Mouse (Mus musculus): ENCODE data around the gene Vapb. TPM values are rescaled to one million over a fixed set of nuclear protein-coding genes. Genes with fewer than 3 reads are reported as not detected.

The Vapb gene
- polyA plus RNA-seq, 1 experiment from 2014 or later: 19.2 TPM

- Histone ChIP-seq H3K27ac (ENCODE audit: low read length) (no peak overlapping the region), H3K36me3 (ENCODE audit: control insufficient read depth, insufficient read depth, low read length) (peaks cover 10% of the 10 kb centered on the region), H3K27me3 (ENCODE audit: control insufficient read depth, insufficient read depth, low read depth, low read length) (no peaks in the 10 kb centered on the region), H3K4me3 (ENCODE audit: low read length) (no peak overlapping the region), H3K9ac (ENCODE audit: low read length) (no peak overlapping the region), H3K9me3 (ENCODE audit: control insufficient read depth, low read length) (no peaks in the 10 kb centered on the region), H3K4me1 (replicated peaks; ENCODE audit: control insufficient read depth, insufficient read depth, low read length) (0 out of 2 replicates have a peak, but pooled peaks cover 3% of the 10 kb centered on the region), H3K4me2 (ENCODE audit: low read depth, low read length) (no peak overlapping the region)
- ATAC-seq (ENCODE audit: low read depth): no peak
- 20% methylated on average over 9 of the region's 9 CpGs for WGBS
Observed at GRCm38 (mm10) chr2:173776108-173776507, 38.8 kb downstream of the Vapb start.

DNA sequence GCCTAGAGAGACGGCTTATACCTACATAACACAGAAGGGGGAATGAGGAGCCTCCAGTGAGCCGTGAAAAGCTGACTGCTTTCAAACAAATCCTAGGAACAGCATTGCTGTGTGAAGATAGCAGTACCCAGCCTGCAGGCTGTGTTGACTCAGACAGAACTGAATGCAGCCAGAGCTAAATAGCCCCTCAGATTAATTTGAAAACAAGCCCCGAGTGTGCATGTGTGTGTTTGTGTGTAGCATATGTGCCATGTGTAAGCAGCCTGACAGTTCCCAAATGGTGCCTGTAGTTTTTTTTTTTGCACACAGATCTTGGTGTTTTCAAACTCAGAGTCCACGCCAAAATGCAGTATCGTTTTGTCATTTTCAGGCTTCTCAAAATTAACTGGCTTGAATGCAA, 43.6 kb downstream of the Vapb start:
- 72% methylated on average over 5 of the region's 5 CpGs for WGBS
- ATAC-seq (ENCODE audit: low read depth): no peak
- peaks cover 10% of the 10 kb centered on the region for H3K36me3 ChIP-seq (ENCODE audit: control insufficient read depth, insufficient read depth, low read length)
- H3K27ac ChIP-seq (ENCODE audit: low read length): no peak overlapping the region
- H3K9ac ChIP-seq (ENCODE audit: low read length): no peak overlapping the region
- no peak overlapping the region for H3K4me2 ChIP-seq (ENCODE audit: low read depth, low read length)
- H3K9me3 ChIP-seq (ENCODE audit: control insufficient read depth, low read length): no peaks in the 10 kb centered on the region
- no peaks in the 10 kb centered on the region for H3K4me1 ChIP-seq (replicated peaks; ENCODE audit: control insufficient read depth, insufficient read depth, low read length)
- no peak overlapping the region for H3K4me3 ChIP-seq (ENCODE audit: low read length)
- no peaks in the 10 kb centered on the region for H3K27me3 ChIP-seq (ENCODE audit: control insufficient read depth, insufficient read depth, low read depth, low read length)

GRCm38 (mm10) chr2:173784366-173784765, 47.1 kb downstream of the Vapb start:
- Histone ChIP-seq H3K4me3 (ENCODE audit: low read length) (no peak overlapping the region), H3K9me3 (ENCODE audit: control insufficient read depth, low read length) (no peaks in the 10 kb centered on the region), H3K4me1 (replicated peaks; ENCODE audit: control insufficient read depth, insufficient read depth, low read length) (no peaks in the 10 kb centered on the region), H3K9ac (ENCODE audit: low read length) (no peak overlapping the region), H3K36me3 (ENCODE audit: control insufficient read depth, insufficient read depth, low read length) (no peaks in the 10 kb centered on the region), H3K27me3 (ENCODE audit: control insufficient read depth, insufficient read depth, low read depth, low read length) (no peaks in the 10 kb centered on the region), H3K27ac (ENCODE audit: low read length) (no peak overlapping the region), H3K4me2 (ENCODE audit: low read depth, low read length) (no peak overlapping the region)
- no peak for ATAC-seq (ENCODE audit: low read depth)
- WGBS: 84% methylated on average over 3 of the region's 3 CpGs

DNA sequence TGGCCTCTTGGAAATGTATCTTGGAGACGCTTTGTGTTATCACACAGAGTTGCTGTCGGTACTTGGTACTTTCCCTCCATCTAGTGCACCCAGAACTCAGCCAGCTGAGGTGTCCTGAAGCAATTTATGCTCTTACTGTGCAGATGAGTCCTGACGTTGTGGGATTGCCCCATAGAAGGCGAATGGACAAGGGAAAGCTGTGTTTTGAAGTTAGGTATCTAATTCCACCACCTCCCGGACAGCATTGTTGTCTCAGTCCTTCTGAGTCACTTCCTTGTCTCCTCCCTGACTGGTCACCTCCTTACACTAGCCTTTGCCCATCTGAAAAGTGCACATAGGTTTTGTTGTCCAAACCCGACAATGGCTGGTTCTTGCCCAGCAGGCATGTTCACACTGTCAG, 47.6 kb downstream of the Vapb start:
- Histone ChIP-seq H3K9me3 (ENCODE audit: control insufficient read depth, low read length) (no peaks in the 10 kb centered on the region), H3K9ac (ENCODE audit: low read length) (no peak overlapping the region), H3K27ac (ENCODE audit: low read length) (no peak overlapping the region), H3K4me1 (replicated peaks; ENCODE audit: control insufficient read depth, insufficient read depth, low read length) (peaks cover 3% of the 10 kb centered on the region; the same call in 1 of the 2 replicates), H3K4me3 (ENCODE audit: low read length) (no peak overlapping the region), H3K27me3 (ENCODE audit: control insufficient read depth, insufficient read depth, low read depth, low read length) (no peaks in the 10 kb centered on the region), H3K4me2 (ENCODE audit: low read depth, low read length) (no peak overlapping the region), H3K36me3 (ENCODE audit: control insufficient read depth, insufficient read depth, low read length) (no peaks in the 10 kb centered on the region)
- 69% methylated on average over 6 of the region's 6 CpGs for WGBS
- ATAC-seq (ENCODE audit: low read depth): no peak

DNA sequence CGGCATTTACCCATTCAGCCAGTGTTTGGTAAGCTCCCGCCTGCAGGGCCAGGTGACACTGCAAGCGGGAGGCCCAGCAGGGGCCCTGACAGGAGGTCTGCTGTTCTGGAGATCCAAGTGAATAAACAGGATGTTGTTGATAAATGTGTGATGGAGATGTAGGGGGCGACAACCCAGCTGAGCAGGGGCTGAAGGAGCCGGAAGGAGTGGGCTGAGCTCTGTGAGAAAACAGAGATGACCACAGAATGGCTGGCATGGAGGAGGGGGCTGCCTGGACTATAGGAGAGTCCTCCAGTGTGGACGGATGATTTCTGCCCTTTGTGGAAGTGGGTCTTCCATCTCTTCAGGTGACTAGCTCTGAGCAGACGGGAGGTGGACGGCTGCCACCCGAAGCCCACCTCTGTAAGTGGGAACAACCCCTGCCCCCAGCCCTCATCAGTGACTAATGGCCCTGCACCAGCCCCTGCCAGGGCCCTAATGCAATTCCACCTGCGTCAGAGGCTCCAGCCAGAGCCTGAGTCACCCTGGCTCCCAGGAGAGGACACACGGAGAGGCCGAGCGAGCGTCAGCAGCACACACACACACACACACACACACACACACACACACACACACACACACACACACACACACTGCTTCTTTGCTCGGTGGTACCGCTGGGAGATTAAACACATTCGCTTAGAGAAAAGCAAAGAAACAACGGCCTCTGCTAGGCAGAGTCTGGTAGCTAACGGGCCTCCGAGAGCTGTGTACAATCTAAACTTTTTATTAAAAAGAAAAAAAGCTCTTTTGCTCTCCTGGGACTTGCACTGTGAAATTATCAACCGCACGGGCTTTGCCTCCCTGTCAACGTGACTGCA, 52.9 kb downstream of the Vapb start:
- WGBS: 10% methylated on average over 23 of the region's 23 CpGs
- no peak overlapping the region for H3K4me3 ChIP-seq (ENCODE audit: low read length)
- H3K4me2 ChIP-seq (ENCODE audit: low read depth, low read length): peak overlapping the region; percentile 31
- no peak overlapping the region for H3K9ac ChIP-seq (ENCODE audit: low read length)
- peak overlapping the region; percentile 24; the same call in 1 of the 2 replicates for H3K27ac ChIP-seq (ENCODE audit: low read length)
- no peaks in the 10 kb centered on the region for H3K27me3 ChIP-seq (ENCODE audit: control insufficient read depth, insufficient read depth, low read depth, low read length)
- no peaks in the 10 kb centered on the region for H3K36me3 ChIP-seq (ENCODE audit: control insufficient read depth, insufficient read depth, low read length)
- no peaks in the 10 kb centered on the region for H3K9me3 ChIP-seq (ENCODE audit: control insufficient read depth, low read length)
- H3K4me1 ChIP-seq (replicated peaks; ENCODE audit: control insufficient read depth, insufficient read depth, low read length): peaks cover 16% of the 10 kb centered on the region
- ATAC-seq (ENCODE audit: low read depth): peak; percentile 71

GRCm38 (mm10) chr2:173791904-173792757, 54.8 kb downstream of the Vapb start:
- no peaks in the 10 kb centered on the region for H3K27me3 ChIP-seq (ENCODE audit: control insufficient read depth, insufficient read depth, low read depth, low read length)
- no peak overlapping the region for H3K4me3 ChIP-seq (ENCODE audit: low read length)
- no peak overlapping the region for H3K4me2 ChIP-seq (ENCODE audit: low read depth, low read length)
- H3K27ac ChIP-seq (ENCODE audit: low read length): no peak overlapping the region
- WGBS: 79% methylated on average over 20 of the region's 20 CpGs
- peaks cover 19% of the 10 kb centered on the region for H3K4me1 ChIP-seq (replicated peaks; ENCODE audit: control insufficient read depth, insufficient read depth, low read length)
- H3K9ac ChIP-seq (ENCODE audit: low read length): no peak overlapping the region
- no peak for ATAC-seq (ENCODE audit: low read depth)
- no peaks in the 10 kb centered on the region for H3K36me3 ChIP-seq (ENCODE audit: control insufficient read depth, insufficient read depth, low read length)
- no peaks in the 10 kb centered on the region for H3K9me3 ChIP-seq (ENCODE audit: control insufficient read depth, low read length)

- no peak for ATAC-seq (ENCODE audit: low read depth)
- no peaks in the 10 kb centered on the region for H3K36me3 ChIP-seq (ENCODE audit: control insufficient read depth, insufficient read depth, low read length)
- no peaks in the 10 kb centered on the region for H3K27me3 ChIP-seq (ENCODE audit: control insufficient read depth, insufficient read depth, low read depth, low read length)
- WGBS: 91% methylated on average over 12 of the region's 12 CpGs
- H3K27ac ChIP-seq (ENCODE audit: low read length): no peak overlapping the region
- peaks cover 19% of the 10 kb centered on the region for H3K4me1 ChIP-seq (replicated peaks; ENCODE audit: control insufficient read depth, insufficient read depth, low read length)
- no peak overlapping the region for H3K4me2 ChIP-seq (ENCODE audit: low read depth, low read length)
- H3K9me3 ChIP-seq (ENCODE audit: control insufficient read depth, low read length): no peaks in the 10 kb centered on the region
- no peak overlapping the region for H3K9ac ChIP-seq (ENCODE audit: low read length)
- no peak overlapping the region for H3K4me3 ChIP-seq (ENCODE audit: low read length)
Observed at GRCm38 (mm10) chr2:173794018-173794417, 56.7 kb downstream of the Vapb start.

- WGBS: 55% methylated on average over 21 of the region's 21 CpGs
- Histone ChIP-seq H3K27me3 (ENCODE audit: control insufficient read depth, insufficient read depth, low read depth, low read length) (no peaks in the 10 kb centered on the region), H3K4me2 (ENCODE audit: low read depth, low read length) (no peak overlapping the region), H3K9me3 (ENCODE audit: control insufficient read depth, low read length) (no peaks in the 10 kb centered on the region), H3K27ac (ENCODE audit: low read length) (peak overlapping the region; percentile 36; the same call in 1 of the 2 replicates), H3K9ac (ENCODE audit: low read length) (no peak overlapping the region), H3K36me3 (ENCODE audit: control insufficient read depth, insufficient read depth, low read length) (no peaks in the 10 kb centered on the region), H3K4me1 (replicated peaks; ENCODE audit: control insufficient read depth, insufficient read depth, low read length) (peaks cover 16% of the 10 kb centered on the region), H3K4me3 (ENCODE audit: low read length) (no peak overlapping the region)
- no peak for ATAC-seq (ENCODE audit: low read depth)
Observed at GRCm38 (mm10) chr2:173794531-173795510, 57.5 kb downstream of the Vapb start.

Data from lung, embryonic 16.5 days (tissue).